Mouse (Mus musculus): ENCODE measurements around the gene Zfp628.

- TF ChIP-seq EP300 (IDR thresholded peaks at IDR 0.05; ENCODE audit: low read depth) (no peak), CTCF (IDR thresholded peaks at IDR 0.05; ENCODE audit: low read depth) (peak; percentile 78)
These were observed 49.3 kb downstream of the Zfp628 start, which contains the start of gene Sbk2 for GRCm38 (mm10) chr7:4964272-4964671.

All from heart, postnatal 0 days (tissue).